Mouse (Mus musculus): Measurements from ENCODE around the gene Lcn9. TPM values are rescaled to one million over a fixed set of nuclear protein-coding genes. Genes with fewer than 3 reads are reported as not detected.

Gene Lcn9
- polyA plus RNA-seq, 1 experiment from 2014 or later: not detected

DNA sequence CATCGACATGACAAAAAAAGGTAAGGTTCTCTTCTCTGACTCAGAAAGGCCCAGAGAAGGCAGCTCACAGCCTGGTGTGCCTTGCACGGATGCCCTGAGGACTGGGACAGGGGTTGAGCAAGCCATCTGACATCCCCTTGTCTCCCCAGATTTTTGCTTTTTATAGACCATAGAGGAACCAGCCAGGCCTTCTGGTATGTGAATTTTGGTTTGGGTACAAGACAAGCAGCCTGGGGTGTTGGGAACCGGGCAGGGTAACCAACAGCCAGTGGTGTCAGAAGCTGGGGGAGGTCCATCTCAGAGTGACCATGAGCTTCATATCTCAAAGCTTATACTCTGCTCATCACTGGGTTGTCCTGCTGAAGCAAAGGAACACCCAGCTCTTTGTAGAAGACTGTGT, 1.8 kb downstream of the Lcn9 start:
- 84% methylated on average over 3 of the region's 3 CpGs for WGBS (ENCODE audit: missing documents)
- H3K4me3 ChIP-seq (ENCODE audit: inconsistent target): no peak overlapping the region
- H3K79me2 ChIP-seq (ENCODE audit: inconsistent target): no peaks in the 10 kb centered on the region
- H3K27ac ChIP-seq: no peak overlapping the region
- no peaks in the 10 kb centered on the region for H3K36me3 ChIP-seq (ENCODE audit: inconsistent target)

DNA sequence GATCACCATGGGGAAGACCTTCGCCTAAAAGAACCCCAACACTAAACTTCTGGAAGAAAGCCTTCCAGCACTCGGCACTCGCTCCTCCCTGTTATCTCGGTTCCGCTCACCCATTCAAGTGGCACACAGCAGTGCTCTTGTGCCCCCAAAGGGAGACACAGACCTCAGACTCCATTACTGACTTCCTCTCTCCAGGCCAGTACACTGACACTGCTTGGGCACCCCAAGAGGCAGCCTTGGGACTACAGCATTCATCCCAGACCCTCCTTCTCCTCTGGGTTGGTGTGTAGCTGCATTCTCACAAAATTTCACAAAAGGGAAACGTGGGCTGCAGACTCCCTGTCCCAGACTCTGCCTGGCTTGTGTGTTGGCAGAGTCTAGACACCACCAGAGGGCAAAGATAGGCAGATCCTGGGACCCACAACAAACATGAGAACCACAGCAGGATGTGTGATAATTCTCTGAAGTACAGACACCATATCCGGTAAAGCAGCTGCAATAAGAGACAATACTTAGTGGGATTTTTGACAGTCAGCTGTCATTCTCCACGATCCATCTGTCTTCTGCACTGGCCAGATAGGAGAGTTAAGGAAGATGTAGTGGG, 5.5 kb downstream of the Lcn9 start:
- H3K36me3 ChIP-seq (ENCODE audit: inconsistent target): no peaks in the 10 kb centered on the region
- 52% methylated on average over 8 of the region's 8 CpGs for WGBS (ENCODE audit: missing documents)
- H3K27ac ChIP-seq: no peak overlapping the region
- no peak overlapping the region for H3K4me3 ChIP-seq (ENCODE audit: inconsistent target)
- no peaks in the 10 kb centered on the region for H3K79me2 ChIP-seq (ENCODE audit: inconsistent target)

DNA sequence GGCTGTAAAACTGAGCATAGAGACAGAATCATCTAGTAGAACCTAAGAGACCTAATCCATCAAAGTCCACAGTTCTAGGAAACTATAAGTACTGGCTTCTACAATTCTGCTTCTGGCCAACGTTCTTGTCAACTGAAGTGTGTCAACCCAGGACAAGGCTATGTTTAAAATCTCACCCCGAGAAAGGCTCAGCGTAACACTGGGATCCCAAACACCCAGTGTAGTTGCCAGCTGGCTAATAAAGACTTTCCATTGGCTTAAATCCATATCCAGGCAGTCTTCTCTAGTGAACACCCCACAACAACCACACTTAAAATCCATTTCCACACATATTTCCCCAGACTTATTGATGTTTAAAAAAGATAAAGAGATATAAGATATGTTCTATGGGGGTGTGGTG, 7.8 kb downstream of the Lcn9 start:
- Histone ChIP-seq H3K36me3 (ENCODE audit: inconsistent target) (no peaks in the 10 kb centered on the region), H3K79me2 (ENCODE audit: inconsistent target) (no peaks in the 10 kb centered on the region), H3K27ac (no peak overlapping the region), H3K4me3 (ENCODE audit: inconsistent target) (no peak overlapping the region)
- 69% methylated on average over 3 of the region's 3 CpGs for WGBS (ENCODE audit: missing documents)

DNA sequence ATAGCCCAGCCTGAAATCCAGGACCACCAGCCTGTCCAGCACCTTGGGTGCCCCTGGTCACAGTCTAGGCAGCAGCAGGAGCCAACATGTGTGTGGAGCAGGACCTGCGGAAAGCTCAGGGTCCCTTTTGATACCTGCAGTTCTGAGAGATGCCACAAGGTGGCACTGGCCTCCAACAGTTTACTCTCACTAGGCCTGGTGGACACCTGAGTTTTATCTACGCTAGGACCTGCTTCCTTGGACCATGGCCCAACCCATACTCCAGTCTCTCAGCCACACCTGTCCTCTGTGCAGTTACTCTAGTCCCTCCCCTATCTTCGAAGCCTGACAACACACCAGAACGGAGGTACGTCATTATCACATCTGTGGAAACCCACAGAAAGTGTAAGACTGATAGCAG, 13.3 kb downstream of the Lcn9 start:
- H3K79me2 ChIP-seq (ENCODE audit: inconsistent target): no peaks in the 10 kb centered on the region
- H3K36me3 ChIP-seq (ENCODE audit: inconsistent target): no peaks in the 10 kb centered on the region
- H3K4me3 ChIP-seq (ENCODE audit: inconsistent target): no peak overlapping the region
- 46% methylated on average over 5 of the region's 5 CpGs for WGBS (ENCODE audit: missing documents)
- no peak overlapping the region for H3K27ac ChIP-seq

DNA sequence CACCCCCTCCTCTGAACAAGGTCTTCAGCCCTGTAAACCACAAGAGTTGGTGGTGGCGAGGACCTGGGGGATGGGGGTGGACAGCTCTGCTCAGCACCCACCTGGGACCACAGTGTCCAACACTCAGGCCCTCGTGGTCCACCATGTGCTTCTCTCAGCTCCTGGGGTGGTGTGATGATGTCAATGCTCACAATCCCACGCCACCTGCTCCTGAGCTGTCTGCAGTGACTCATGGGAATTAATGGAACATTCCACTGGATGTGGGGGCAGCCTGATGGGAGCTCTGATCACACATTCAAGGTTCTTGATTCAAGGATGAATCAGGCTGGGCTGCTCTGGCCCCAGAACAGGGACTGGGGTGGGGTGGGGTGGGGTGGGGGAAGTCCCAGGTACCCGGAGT, 19.2 kb downstream of the Lcn9 start:
- Histone ChIP-seq H3K79me2 (ENCODE audit: inconsistent target) (no peaks in the 10 kb centered on the region), H3K4me3 (ENCODE audit: inconsistent target) (no peak overlapping the region), H3K36me3 (ENCODE audit: inconsistent target) (no peaks in the 10 kb centered on the region), H3K27ac (no peak overlapping the region)
- 81% methylated on average over 4 of the region's 4 CpGs for WGBS (ENCODE audit: missing documents)

DNA sequence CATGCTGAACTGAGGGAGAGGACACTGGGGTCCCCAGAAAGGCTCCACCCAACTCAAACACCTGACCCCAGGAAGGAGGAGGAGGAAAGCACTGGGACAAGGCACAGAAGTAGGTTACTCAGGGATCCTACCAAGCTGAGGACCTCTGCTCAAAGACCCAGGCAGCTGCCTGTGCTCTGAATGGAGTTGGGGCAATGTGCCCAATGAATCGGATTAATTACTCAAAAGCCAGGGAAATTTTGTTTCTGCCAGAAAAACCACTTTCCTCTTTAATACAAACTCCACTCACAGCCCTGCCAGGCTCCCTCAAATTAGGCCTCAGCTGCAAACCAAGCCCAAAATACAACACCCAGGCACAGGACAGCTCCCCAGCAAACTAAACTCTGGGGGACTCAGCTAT, 19.8 kb downstream of the Lcn9 start:
- Histone ChIP-seq H3K4me3 (ENCODE audit: inconsistent target) (no peak overlapping the region), H3K79me2 (ENCODE audit: inconsistent target) (no peaks in the 10 kb centered on the region), H3K27ac (no peak overlapping the region), H3K36me3 (ENCODE audit: inconsistent target) (no peaks in the 10 kb centered on the region)
- WGBS (ENCODE audit: missing documents): 76% methylated on average over 1 of the region's 1 CpGs

DNA sequence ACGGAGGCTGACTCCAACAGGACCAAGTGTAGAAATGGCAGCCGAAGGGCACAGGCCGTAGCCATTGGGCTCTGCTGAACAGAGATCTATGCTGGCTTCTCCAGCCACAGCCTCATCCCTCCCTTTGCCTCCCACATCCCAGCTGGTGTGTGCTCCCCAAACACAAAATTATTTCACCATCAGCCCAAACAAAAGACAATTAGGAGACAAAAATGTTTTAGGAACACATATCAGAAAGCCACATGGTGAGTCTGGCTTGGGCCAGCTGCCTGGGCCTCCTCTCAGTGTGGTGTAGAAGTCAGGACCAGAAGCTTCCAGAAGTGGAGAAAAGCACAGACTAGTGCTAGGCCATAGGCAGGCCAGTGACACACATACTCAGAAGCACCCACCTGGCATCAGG, 21.1 kb downstream of the Lcn9 start:
- Histone ChIP-seq H3K4me3 (ENCODE audit: inconsistent target) (no peak overlapping the region), H3K36me3 (ENCODE audit: inconsistent target) (no peaks in the 10 kb centered on the region), H3K79me2 (ENCODE audit: inconsistent target) (no peaks in the 10 kb centered on the region), H3K27ac (no peak overlapping the region)
- 93% methylated on average over 3 of the region's 3 CpGs for WGBS (ENCODE audit: missing documents)

DNA sequence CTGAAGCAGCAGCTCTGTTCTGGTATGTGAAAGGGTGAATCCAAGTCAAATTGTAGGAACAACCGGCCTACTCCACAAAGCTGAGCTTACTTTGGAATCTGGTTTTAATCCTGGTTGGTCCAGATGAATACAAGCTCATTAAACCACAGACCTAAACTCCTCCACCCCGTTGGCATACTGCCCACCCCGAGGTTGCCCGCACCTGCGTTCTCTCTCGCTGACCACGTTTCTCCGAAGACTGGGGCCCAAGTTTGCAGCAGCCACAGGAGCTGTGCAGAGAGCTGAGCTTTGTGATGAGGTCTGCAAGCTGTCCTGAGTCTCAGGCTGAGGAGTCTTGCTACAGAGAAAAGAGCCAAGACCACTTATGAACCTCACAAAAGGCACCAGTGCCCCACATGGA, 23.6 kb downstream of the Lcn9 start:
- H3K4me3 ChIP-seq (ENCODE audit: inconsistent target): no peak overlapping the region
- no peaks in the 10 kb centered on the region for H3K79me2 ChIP-seq (ENCODE audit: inconsistent target)
- 15% methylated on average over 8 of the region's 8 CpGs for WGBS (ENCODE audit: missing documents)
- H3K27ac ChIP-seq: no peak overlapping the region
- no peaks in the 10 kb centered on the region for H3K36me3 ChIP-seq (ENCODE audit: inconsistent target)

DNA sequence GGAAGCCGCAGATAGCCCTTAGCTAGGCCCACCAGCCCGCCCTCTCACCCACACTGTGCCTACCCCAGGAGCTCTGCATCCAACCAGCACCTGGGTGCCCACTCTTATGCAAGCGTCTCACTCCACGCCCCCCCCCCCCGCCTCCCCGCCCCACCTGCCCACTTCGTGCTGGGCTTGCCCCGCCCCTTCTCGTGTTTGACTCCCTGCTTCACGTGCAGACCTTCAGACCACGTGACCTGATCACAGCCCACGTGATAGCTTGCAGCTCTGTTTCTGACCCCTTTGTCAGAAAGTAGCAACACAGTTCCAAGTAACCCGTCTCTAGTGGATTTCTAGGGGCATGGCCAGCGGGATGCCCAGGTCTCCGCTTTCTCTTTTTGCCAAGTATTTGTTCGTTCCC, 24.3 kb downstream of the Lcn9 start, which contains the start of gene Sohlh1:
Sohlh1 (minus strand) TSS at position 23 of the 400 bp plus-strand sequence.
- no peak within 1 kb of the TSS for H3K4me3 ChIP-seq (ENCODE audit: inconsistent target)
- no peaks in the 10 kb centered on the region for H3K36me3 ChIP-seq (ENCODE audit: inconsistent target)
- no peaks in the 10 kb centered on the region for H3K79me2 ChIP-seq (ENCODE audit: inconsistent target)
- H3K27ac ChIP-seq: no peak within 1 kb of the TSS
- WGBS (ENCODE audit: missing documents): 86% methylated on average over 12 of the region's 16 CpGs

DNA sequence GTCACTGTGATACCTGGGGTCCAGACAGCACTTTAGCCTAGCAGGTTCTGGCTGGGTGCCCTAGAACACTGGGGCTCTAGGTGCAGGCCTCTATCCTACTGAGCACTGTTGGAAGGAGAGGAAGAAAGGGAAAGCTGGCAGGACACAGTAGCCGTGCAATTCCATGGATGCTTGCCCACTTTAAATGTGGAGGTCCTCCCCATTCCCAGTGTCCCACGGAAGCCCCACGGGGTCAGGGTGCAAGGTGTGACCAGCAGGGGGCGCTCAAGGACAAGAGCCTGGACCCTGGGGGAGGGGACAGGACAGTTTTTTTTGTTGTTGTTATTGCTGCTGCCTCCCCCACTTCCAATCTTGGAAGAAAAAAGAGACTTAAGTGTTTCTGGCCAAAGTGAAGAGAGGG, 27.4 kb downstream of the Lcn9 start:
- Histone ChIP-seq H3K27ac (no peak overlapping the region), H3K4me3 (ENCODE audit: inconsistent target) (no peak overlapping the region), H3K79me2 (ENCODE audit: inconsistent target) (no peaks in the 10 kb centered on the region), H3K36me3 (ENCODE audit: inconsistent target) (no peaks in the 10 kb centered on the region)
- WGBS (ENCODE audit: missing documents): 20% methylated on average over 4 of the region's 4 CpGs

DNA sequence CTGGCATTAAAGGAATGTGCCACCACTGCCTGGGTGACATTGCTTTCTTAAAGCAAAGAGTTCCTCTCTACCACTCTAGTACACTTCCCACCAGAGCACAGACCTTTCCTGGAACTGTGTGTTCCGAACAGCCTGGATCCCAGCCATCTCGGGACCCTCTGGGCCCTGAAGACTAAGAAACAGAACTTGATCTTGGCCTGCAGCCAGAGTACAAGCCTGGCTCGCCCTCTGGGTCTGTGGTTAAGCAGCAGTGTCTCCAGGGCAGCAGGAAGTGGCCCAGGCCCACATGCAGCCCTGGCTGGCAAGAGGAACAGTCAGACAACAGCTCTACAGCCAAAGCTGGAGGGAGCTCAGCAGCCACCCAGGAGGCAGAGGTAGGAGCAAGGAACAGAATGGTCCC, 29.7 kb downstream of the Lcn9 start:
- Histone ChIP-seq H3K79me2 (ENCODE audit: inconsistent target) (no peaks in the 10 kb centered on the region), H3K27ac (no peak overlapping the region), H3K36me3 (ENCODE audit: inconsistent target) (no peaks in the 10 kb centered on the region), H3K4me3 (ENCODE audit: inconsistent target) (no peak overlapping the region)
- WGBS (ENCODE audit: missing documents): 11% methylated on average over 3 of the region's 3 CpGs

DNA sequence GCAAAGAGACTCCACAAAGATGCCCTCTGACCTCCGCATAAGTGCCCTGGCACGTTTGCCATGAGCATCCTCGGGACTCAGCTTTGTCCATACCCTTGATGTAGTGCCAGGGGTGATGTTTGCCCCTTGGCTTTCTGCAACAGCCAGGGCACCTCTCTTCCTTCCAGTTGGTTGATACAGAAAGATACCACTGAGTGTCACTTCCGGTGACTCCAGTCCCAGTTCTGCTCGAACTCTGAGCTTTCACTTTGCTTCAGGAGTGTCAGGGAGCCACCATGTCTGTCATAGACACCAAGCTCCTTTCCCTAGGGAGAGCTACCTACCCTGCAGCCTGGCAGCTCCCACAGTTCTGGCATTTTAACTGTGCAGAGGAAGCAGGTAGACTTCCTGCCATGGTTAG, 31.0 kb downstream of the Lcn9 start:
- no peaks in the 10 kb centered on the region for H3K36me3 ChIP-seq (ENCODE audit: inconsistent target)
- 47% methylated on average over 5 of the region's 5 CpGs for whole genome bisulfite sequencing (ENCODE audit: missing documents)
- H3K4me3 ChIP-seq (ENCODE audit: inconsistent target): no peak overlapping the region

DNA sequence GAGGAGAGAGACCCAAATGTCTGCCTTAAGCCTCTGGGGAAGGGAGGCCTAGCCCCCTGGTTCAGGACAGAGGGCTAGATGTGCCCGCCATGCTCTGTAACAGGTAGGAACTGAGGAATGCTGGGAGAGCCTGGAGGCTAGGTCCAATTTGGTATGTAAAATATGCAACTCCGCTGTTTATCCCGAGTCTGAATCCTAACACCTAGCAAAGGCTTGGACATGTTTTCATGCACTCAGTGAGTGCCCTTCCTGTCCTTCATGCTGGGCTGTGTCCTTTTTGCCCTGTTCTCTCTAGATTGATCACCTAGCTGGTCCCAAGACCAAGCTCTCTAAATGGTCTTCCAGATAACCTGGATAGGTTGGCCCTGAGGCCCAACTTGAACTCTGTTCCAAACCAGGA, 36.9 kb downstream of the Lcn9 start:
- no peaks in the 10 kb centered on the region for H3K79me2 ChIP-seq (ENCODE audit: inconsistent target)
- WGBS (ENCODE audit: missing documents): 83% methylated on average over 3 of the region's 3 CpGs
- no peak overlapping the region for H3K27ac ChIP-seq
- H3K4me3 ChIP-seq (ENCODE audit: inconsistent target): no peak overlapping the region
- H3K36me3 ChIP-seq (ENCODE audit: inconsistent target): no peaks in the 10 kb centered on the region

More for the DNA sequence above, 31.0 kb downstream of the Lcn9 start:
- H3K79me2 ChIP-seq (ENCODE audit: inconsistent target): no peaks in the 10 kb centered on the region
- no peak overlapping the region for H3K27ac ChIP-seq

DNA sequence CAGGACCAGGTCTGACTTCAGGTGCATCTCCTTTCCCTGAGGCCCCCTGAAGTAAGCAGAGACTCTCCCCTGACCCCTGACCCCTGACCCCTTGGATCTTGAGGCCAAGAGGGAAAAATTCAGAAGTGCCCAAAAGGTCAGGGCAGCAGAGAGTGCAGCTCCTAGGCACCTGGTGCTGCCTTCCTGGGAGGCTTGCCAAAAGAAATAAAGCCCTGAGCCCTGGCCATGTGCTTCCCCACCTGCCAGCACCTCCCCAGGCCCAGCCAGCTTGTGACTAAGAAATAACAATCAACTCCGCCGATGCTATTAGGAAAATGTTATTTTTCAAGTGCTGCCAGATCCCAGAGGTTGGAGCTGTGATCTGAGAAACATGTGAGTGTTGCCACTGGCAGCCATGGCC, 39.1 kb downstream of the Lcn9 start:
- Histone ChIP-seq H3K4me3 (ENCODE audit: inconsistent target) (no peak overlapping the region), H3K27ac (no peak overlapping the region), H3K36me3 (ENCODE audit: inconsistent target) (no peaks in the 10 kb centered on the region), H3K79me2 (ENCODE audit: inconsistent target) (no peaks in the 10 kb centered on the region)
- WGBS (ENCODE audit: missing documents): 88% methylated on average over 2 of the region's 2 CpGs

DNA sequence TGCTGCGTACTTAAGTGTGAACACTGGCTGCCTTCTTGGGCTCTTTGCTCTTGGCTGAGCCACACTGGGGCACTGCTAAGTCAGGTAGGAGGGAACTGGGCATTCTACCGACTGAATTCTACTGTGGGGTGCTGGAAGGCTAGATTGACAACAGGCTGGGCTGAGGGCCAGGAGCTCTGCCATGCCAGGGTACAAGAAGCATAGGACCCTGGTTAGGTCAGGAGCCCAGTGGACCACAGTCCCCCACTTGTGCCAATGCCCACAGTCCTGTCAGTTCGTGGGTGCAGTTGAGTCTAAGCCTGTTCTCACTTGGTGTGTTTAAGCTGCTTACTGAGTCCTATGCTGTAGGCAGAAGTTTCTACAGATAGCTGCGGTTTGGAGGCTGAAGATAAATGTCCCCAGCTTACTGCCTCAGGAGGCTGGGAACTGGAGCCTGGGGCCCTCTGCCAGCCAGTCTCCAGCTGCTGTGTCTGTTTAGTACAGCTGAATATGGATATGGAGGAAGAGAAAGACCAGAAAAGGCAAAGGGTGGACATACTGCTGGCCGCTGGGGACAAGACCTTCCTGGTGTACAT, 39.8 kb downstream of the Lcn9 start:
- 65% methylated on average over 5 of the region's 5 CpGs for WGBS (ENCODE audit: missing documents)
- Histone ChIP-seq H3K79me2 (ENCODE audit: inconsistent target) (no peaks in the 10 kb centered on the region), H3K36me3 (ENCODE audit: inconsistent target) (no peaks in the 10 kb centered on the region), H3K4me3 (ENCODE audit: inconsistent target) (no peak overlapping the region), H3K27ac (no peak overlapping the region)
